12 mouse cellular contexts compared by ENCODE assay signal in the genomic region with DNA sequence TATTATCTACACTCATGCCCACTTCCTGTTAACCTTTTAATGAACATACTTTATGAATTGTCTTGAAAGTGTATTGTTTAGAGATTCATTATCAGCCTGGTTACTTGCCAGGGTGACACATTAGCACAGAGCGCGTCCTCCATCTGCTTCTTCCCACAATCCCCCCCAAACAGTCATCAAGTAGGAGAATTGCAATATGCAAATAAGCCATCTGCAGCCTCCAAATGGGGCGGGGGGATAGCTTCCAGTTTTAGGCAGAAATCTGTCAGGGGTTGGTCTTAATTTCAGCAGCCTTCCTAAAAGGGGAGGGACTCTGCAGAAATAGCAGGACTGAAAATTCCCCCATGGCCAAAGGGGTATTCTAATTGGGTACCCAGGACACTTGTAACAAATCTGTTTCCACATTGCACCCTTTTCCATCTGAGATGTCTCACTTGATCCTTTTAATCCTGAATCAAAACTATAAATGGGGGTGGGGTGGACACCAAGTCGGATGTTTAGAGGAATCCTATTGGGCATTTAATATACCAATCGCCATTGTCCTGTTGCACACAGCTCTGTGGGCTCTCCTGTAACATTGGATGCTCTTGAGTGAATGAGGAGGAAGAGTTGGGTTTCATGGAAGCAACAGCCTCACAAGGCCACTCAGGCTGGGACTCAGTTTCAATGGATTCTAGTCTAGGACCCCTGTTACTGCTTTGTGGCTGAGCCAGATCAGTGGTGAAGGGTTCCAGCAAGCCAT. TPM values are rescaled to one million over a fixed set of nuclear protein-coding genes. Genes with fewer than 3 reads are reported as not detected.
DNase-seq lines count a peak whose midpoint lies in the region; ATAC-seq and TF ChIP-seq lines count a peak whose summit lies in the region.
"Had no signal": no experiment of that assay in that cellular context is flagged by ENCODE, and none has a peak within 500 bp of the region (broad histone marks: within the 10 kb centered on the region; RNA-seq: fewer than 3 reads in every experiment).

No protein-coding gene starts in this region.

- H3K4me1 ChIP-seq in neural tube, embryonic 11.5 days (ENCODE audit: control insufficient read depth, insufficient read depth, low read length) = no peaks in the 10 kb centered on the region
- H3K4me1 ChIP-seq in forebrain, embryonic 13.5 days = peaks cover 28% of the 10 kb centered on the region
- no peaks in the 10 kb centered on the region for H3K4me1 ChIP-seq in neural tube, embryonic 14.5 days (ENCODE audit: control insufficient read depth, insufficient read depth, low read length)
- no peaks in the 10 kb centered on the region for H3K4me1 ChIP-seq in liver, embryonic 11.5 days (replicated peaks; ENCODE audit: control insufficient read depth, insufficient read depth, low read length)
- H3K4me1 ChIP-seq: limb, embryonic 13.5 days had no signal

- 80% methylated on average over 5 of the region's 5 CpGs for WGBS in neural tube, embryonic 11.5 days
- WGBS in forebrain, embryonic 13.5 days = 58% methylated on average over 5 of the region's 5 CpGs
- WGBS in neural tube, embryonic 14.5 days = 42% methylated on average over 5 of the region's 5 CpGs
- 80% methylated on average over 5 of the region's 5 CpGs for WGBS in liver, embryonic 11.5 days

- TF ChIP-seq CTCF in layer of hippocampus, adult 2 months (conservative IDR thresholded peaks at IDR 0.05) = no peak

- no peak overlapping the region for H3K27ac ChIP-seq in neural tube, embryonic 11.5 days (ENCODE audit: low read depth, low read length)
- H3K27ac ChIP-seq in forebrain, embryonic 13.5 days = peak overlapping the region; percentile 63
- H3K27ac ChIP-seq in layer of hippocampus, adult 2 months = peak overlapping the region; percentile 63
- H3K27ac ChIP-seq in neural tube, embryonic 14.5 days (ENCODE audit: low read depth, low read length) = no peak overlapping the region
- H3K27ac ChIP-seq in liver, embryonic 11.5 days (ENCODE audit: low read depth, low read length) = no peak overlapping the region
- H3K27ac ChIP-seq: limb, embryonic 13.5 days had no signal

- no peak overlapping the region for H3K4me3 ChIP-seq in neural tube, embryonic 11.5 days (ENCODE audit: low read depth, low read length)
- no peak overlapping the region for H3K4me3 ChIP-seq in forebrain, embryonic 13.5 days
- H3K4me3 ChIP-seq in layer of hippocampus, adult 2 months = no peak overlapping the region
- H3K4me3 ChIP-seq in neural tube, embryonic 14.5 days (ENCODE audit: low read depth, low read length) = no peak overlapping the region
- no peak overlapping the region for H3K4me3 ChIP-seq in liver, embryonic 11.5 days (ENCODE audit: low read depth, low read length)
- H3K4me3 ChIP-seq: limb, embryonic 13.5 days; myocyte had no signal

- H3K27me3 ChIP-seq in neural tube, embryonic 11.5 days (ENCODE audit: control insufficient read depth, insufficient read depth, low read length) = no peaks in the 10 kb centered on the region
- H3K27me3 ChIP-seq in forebrain, embryonic 13.5 days = peaks cover 15% of the 10 kb centered on the region; the same call in 1 of the 2 replicates
- no peaks in the 10 kb centered on the region for H3K27me3 ChIP-seq in neural tube, embryonic 14.5 days (ENCODE audit: control insufficient read depth, insufficient read depth, low read length)
- H3K27me3 ChIP-seq in liver, embryonic 11.5 days (replicated peaks; ENCODE audit: control insufficient read depth, insufficient read depth, low read length) = no peaks in the 10 kb centered on the region
- H3K27me3 ChIP-seq: limb, embryonic 13.5 days had no signal

- H3K9me3 ChIP-seq in neural tube, embryonic 11.5 days (ENCODE audit: control insufficient read depth, low read length) = no peaks in the 10 kb centered on the region
- H3K9me3 ChIP-seq in forebrain, embryonic 13.5 days (replicated peaks) = no peaks in the 10 kb centered on the region
- H3K9me3 ChIP-seq in neural tube, embryonic 14.5 days (ENCODE audit: control insufficient read depth, low read length) = no peaks in the 10 kb centered on the region
- no peaks in the 10 kb centered on the region for H3K9me3 ChIP-seq in liver, embryonic 11.5 days (ENCODE audit: control insufficient read depth, low read length)
- H3K9me3 ChIP-seq: limb, embryonic 13.5 days had no signal

- peak; percentile 77 for ATAC-seq in neural tube, embryonic 11.5 days (ENCODE audit: insufficient read depth, low FRiP score, low TSS enrichment)
- peak; percentile 89 for ATAC-seq in forebrain, embryonic 13.5 days
- peak; percentile 71 for ATAC-seq in neural tube, embryonic 14.5 days (ENCODE audit: low read depth)
- ATAC-seq in liver, embryonic 11.5 days (replicated peaks; ENCODE audit: low FRiP score) = no peak
- ATAC-seq in megakaryocyte progenitor cell, adult 5-6 weeks (replicated peaks; ENCODE audit: poor library complexity) = no peak
- ATAC-seq in erythroblast, adult 5-6 weeks (replicated peaks; ENCODE audit: low FRiP score, poor library complexity, severe bottlenecking) = no peak

- H3K4me2 ChIP-seq in neural tube, embryonic 11.5 days (ENCODE audit: low read depth) = no peak overlapping the region
- H3K4me2 ChIP-seq in forebrain, embryonic 13.5 days = no peak overlapping the region
- H3K4me2 ChIP-seq in neural tube, embryonic 14.5 days (ENCODE audit: low read depth, low read length) = no peak overlapping the region
- no peak overlapping the region for H3K4me2 ChIP-seq in liver, embryonic 11.5 days
- H3K4me2 ChIP-seq: limb, embryonic 13.5 days had no signal

- H3K9ac ChIP-seq in neural tube, embryonic 11.5 days (ENCODE audit: low read length) = no peak overlapping the region
- H3K9ac ChIP-seq in forebrain, embryonic 13.5 days = no peak overlapping the region
- no peak overlapping the region for H3K9ac ChIP-seq in neural tube, embryonic 14.5 days (replicated peaks; ENCODE audit: low read depth, low read length)
- no peak overlapping the region for H3K9ac ChIP-seq in liver, embryonic 11.5 days (ENCODE audit: low read depth, low read length)
- H3K9ac ChIP-seq: limb, embryonic 13.5 days had no signal

- H3K36me3 ChIP-seq in neural tube, embryonic 11.5 days (ENCODE audit: control insufficient read depth, insufficient read depth, low read length) = no peaks in the 10 kb centered on the region
- H3K36me3 ChIP-seq in forebrain, embryonic 13.5 days (ENCODE audit: poor library complexity, severe bottlenecking) = no peaks in the 10 kb centered on the region
- H3K36me3 ChIP-seq in neural tube, embryonic 14.5 days (ENCODE audit: control insufficient read depth, insufficient read depth, low read length) = no peaks in the 10 kb centered on the region
- no peaks in the 10 kb centered on the region for H3K36me3 ChIP-seq in liver, embryonic 11.5 days (ENCODE audit: control insufficient read depth, insufficient read depth, low read length)
- H3K36me3 ChIP-seq: limb, embryonic 13.5 days had no signal

- DNase-seq in neural tube, embryonic 11.5 days (ENCODE audit: low spot score) = peak; percentile 35
- no peak for DNase-seq in neural tube, embryonic 10.5 days (ENCODE audit: extremely low spot score, low spot score)
- peak; percentile 66 to 84 for DNase-seq in layer of hippocampus, adult 2 months (ENCODE audit: low spot score in 2 of 2)
- no peak for DNase-seq in liver, embryonic 11.5 days (ENCODE audit: low spot score)
- DNase-seq: kidney, postnatal 14 days; right cerebral cortex, postnatal 25 days had no signal

RNA-seq across cellular contexts. Expression of a gene that starts 51.7 kb away (rescaled TPM):
- polyA plus RNA-seq in neural tube, embryonic 11.5 days (2014; fragmentation: Nextera tagmentation; extraction: Ambion mirVana) = 13.3 and 14.8 TPM in 2 replicates
- polyA plus RNA-seq in forebrain, embryonic 13.5 days (2015; fragmentation: Nextera tagmentation; extraction: Ambion mirVana) = 30.4 and 30.9 TPM in 2 replicates
- 100 to 1,000 TPM; 285 to 321 TPM for total RNA-seq in layer of hippocampus, adult 2 months (2021)
- polyA plus RNA-seq in neural tube, embryonic 14.5 days (2014; fragmentation: Nextera tagmentation; extraction: Ambion mirVana) = 109 and 123 TPM in 2 replicates
- polyA plus RNA-seq in liver, embryonic 11.5 days (2014; fragmentation: Nextera tagmentation; extraction: Ambion mirVana) = 0.67 and 0.69 TPM in 2 replicates
- total RNA-seq in megakaryocyte progenitor cell, adult 5-6 weeks (2015) = not detected in 2 replicates
- total RNA-seq in megakaryocyte progenitor cell, adult 5-6 weeks (2017) = not detected in 2 replicates
- total RNA-seq in erythroblast, adult 5-6 weeks (2015; ENCODE audit: low replicate concordance) = not detected in 2 replicates
- total RNA-seq in erythroblast, adult 5-6 weeks (2017; ENCODE audit: low replicate concordance) = not detected in 2 replicates
- polyA plus RNA-seq: myocyte had no signal

Comparison
In these comparisons a context has a peak if more than half of its experiments do, and no peak if none do; other contexts are left out.
1. DNase-seq: peak in neural tube, embryonic 11.5 days (single experiment) and layer of hippocampus, adult 2 months (2 of 2); none in neural tube, embryonic 10.5 days (single experiment) and liver, embryonic 11.5 days (single experiment).
2. ATAC-seq: peak in neural tube, embryonic 11.5 days (single experiment), forebrain, embryonic 13.5 days (single experiment) and neural tube, embryonic 14.5 days (single experiment); none in liver, embryonic 11.5 days (single experiment), megakaryocyte progenitor cell, adult 5-6 weeks (single experiment) and erythroblast, adult 5-6 weeks (single experiment).
3. H3K27ac ChIP-seq: peak in forebrain, embryonic 13.5 days (single experiment) and layer of hippocampus, adult 2 months (single experiment); none in neural tube, embryonic 11.5 days (single experiment), neural tube, embryonic 14.5 days (single experiment) and liver, embryonic 11.5 days (single experiment).